Mouse (Mus musculus) brain, embryonic 14.5 days (tissue): ENCODE results near the gene Tmed4.

ENCODE experiments used
- CTCF ChIP-seq: fragments of 200-500 bp; IDR thresholded peaks from 2 replicates; pipeline ENCODE4 v1.5.1; 2012; ENCODE audit warnings: inconsistent platforms, mild to moderate bottlenecking, moderate library complexity, borderline replicate concordance; ENCODE audit not compliant: insufficient read depth, insufficient read length; ENCODE audit errors: extremely low read depth
- POLR2A ChIP-seq: fragments of 200-500 bp; IDR thresholded peaks from 2 replicates; pipeline ENCODE4 v1.6.1; 2012; ENCODE audit warnings: mild to moderate bottlenecking, inconsistent platforms, borderline replicate concordance; ENCODE audit not compliant: poor library complexity, insufficient read depth, insufficient read length, severe bottlenecking; ENCODE audit errors: extremely low read depth

DNA sequence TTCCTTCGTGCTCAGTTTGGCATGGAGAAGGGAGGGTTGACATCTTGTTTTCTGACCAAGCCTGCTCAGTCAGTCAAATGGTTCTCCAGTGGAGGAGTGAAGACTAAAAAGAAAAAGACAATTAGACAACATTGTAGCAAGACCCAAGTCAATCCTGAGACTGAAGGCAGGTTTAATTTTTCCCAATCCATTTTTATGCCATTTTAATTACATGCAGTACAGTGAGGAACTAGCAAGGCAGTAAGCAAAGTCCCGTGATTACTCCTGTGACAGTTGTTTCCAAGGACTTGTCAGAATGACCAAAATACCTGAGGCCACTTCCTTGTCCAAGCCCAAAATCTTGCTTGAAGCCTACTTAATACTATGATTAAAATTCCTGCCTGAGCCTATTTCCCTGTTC, 47.4 kb upstream of the Tmed4 start:
- TF ChIP-seq CTCF (no peak), POLR2A (no peak)
